Mouse (Mus musculus) B cell, adult 67 days (primary cell): ENCODE measurements around the gene Eif3f. TPM values are rescaled to one million over a fixed set of nuclear protein-coding genes. Genes with fewer than 3 reads are reported as not detected.

ENCODE experiments used
- total RNA-seq, 2 experiments: library from RNA; stranded (reverse); gene quantifications; 4 replicates each; pipeline ENCODE4 v1.2.4; 2023

The Eif3f gene
- total RNA-seq: 100 to 1,000 TPM; 252 to 278 TPM

DNA sequence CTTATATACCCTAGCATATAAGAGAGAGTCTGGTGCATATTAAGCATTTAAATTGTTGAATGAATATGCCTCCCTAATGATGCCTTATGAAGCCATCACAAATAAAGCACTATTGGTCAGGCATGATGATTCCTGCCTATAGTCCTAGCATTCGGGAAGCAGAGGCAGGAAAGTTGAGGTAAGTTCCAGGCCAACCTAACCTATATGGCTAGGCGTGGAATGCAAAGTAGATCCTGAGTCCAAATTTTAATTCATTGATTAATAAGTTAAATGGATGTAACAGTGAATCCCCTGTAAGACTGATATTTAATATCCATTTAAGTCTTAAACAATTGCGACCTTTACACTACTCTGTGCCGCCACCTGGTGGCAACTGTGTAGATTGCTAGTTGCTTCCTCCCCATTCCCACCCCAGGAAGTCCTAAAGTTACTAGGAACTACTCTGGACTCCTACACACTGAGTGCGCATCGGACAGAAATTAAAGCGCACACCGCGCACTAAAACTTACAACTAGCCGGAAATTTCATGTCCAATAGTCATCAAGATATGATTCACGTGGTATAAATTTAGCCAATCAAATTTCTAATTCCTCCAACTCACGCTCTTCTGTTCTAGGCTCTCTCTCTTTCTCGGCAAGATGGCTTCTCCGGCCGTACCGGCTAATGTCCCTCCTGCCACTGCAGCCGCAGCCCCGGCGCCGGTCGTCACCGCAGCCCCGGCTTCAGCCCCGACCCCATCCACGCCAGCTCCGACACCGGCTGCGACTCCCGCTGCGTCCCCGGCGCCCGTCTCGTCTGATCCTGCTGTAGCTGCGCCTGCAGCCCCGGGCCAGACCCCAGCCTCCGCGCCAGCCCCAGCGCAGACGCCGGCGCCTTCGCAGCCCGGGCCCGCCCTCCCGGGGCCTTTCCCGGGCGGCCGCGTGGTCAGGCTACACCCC is at the start of gene Eif3f:
Gene Eif3f (plus strand): TSS at position 624 of the 938 bp plus-strand sequence.

DNA sequence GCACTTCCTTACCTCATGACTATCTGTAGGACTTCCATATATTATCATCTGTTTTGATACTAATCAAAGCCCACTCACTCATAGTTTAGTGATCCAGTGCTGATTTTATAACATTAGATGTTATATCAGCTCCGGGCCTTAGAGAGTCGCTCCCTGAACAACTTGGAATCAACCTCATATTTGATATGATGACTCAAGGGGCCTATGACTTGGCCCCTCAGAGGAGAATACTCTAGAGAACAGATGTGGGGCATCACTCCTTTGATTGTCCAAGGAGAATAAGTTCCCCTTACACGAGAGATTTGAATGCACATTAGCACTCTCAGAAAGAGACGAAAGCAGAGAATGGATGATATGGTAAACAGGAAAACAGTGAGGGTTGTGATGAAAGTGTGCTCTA is 49.3 kb upstream of the Eif3f start, which contains the start of gene Olfr518:
Gene Olfr518 (minus strand): TSS at position 101 of the 400 bp plus-strand sequence.

GRCm38 (mm10) chr7:108894320-108894719 is 39.9 kb upstream of the Eif3f start, which contains the start of gene Olfr519:
TSS of gene Olfr519 (minus strand) at chr7:108894420.

GRCm38 (mm10) chr7:108929726-108930393 is 4.4 kb upstream of the Eif3f start, which contains the start of gene Nlrp10:
TSS of gene Nlrp10 (minus strand) at chr7:108930178.

DNA sequence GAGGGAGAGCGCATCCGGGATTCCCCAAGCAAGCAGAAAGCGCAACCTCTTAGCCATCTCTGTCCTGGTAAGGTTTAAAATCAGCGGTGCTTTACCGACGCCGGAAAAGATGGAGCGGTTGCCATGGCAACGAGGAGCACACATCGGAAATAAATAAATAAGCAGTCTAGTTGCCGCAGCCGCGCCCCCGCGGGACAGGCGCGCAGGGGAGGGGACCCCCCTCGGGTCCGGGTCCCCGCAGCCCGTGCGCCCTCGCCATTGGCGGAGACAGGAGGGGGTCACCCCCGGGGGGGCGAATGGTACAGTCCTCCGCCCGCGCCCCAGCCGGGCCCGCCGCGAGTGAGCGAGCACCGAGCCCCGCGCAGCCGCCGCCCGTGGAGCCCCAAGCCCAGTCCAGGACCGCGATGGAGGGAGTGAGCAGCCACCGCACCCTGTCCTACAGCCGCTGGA is 16.1 kb downstream of the Eif3f start, which contains the start of gene Tub:
Gene Tub (plus strand): TSS at position 27 of the 450 bp plus-strand sequence.

Other genes with a start within 250 kb of the Eif3f start
- not detected for gene Olfr512, start 221.1 kb upstream of the Eif3f start, total RNA-seq
- not detected for gene Olfr513, start 183.4 kb upstream of the Eif3f start, total RNA-seq
- not detected for gene Olfr514, start 108.4 kb upstream of the Eif3f start, total RNA-seq
- not detected for gene Olfr516, start 83.9 kb upstream of the Eif3f start, total RNA-seq
- gene Olfr517, start 62.0 kb upstream of the Eif3f start, total RNA-seq: not detected
- gene Olfr518, start 49.4 kb upstream of the Eif3f start, total RNA-seq: not detected
- gene Olfr519, start 40.0 kb upstream of the Eif3f start, total RNA-seq: not detected
- 1 to 10 TPM; 3.9 to 5.3 TPM for gene Nlrp10, start 4.2 kb upstream of the Eif3f start, total RNA-seq
- gene Tub, start 15.9 kb downstream of the Eif3f start, total RNA-seq: 1 to 10 TPM; 2.5 to 4.0 TPM
- under 1 TPM; 0.36 to 0.70 TPM for gene Ric3, start 148.9 kb downstream of the Eif3f start, total RNA-seq
- gene Lmo1, start 240.8 kb downstream of the Eif3f start, total RNA-seq: not detected